Mouse (Mus musculus): ENCODE data around the gene Mau2. TPM values are rescaled to one million over a fixed set of nuclear protein-coding genes. Genes with fewer than 3 reads are reported as not detected.

Gene Mau2
- total and polyA plus RNA-seq, 2 experiments = 18.0 to 40.5 TPM

DNA sequence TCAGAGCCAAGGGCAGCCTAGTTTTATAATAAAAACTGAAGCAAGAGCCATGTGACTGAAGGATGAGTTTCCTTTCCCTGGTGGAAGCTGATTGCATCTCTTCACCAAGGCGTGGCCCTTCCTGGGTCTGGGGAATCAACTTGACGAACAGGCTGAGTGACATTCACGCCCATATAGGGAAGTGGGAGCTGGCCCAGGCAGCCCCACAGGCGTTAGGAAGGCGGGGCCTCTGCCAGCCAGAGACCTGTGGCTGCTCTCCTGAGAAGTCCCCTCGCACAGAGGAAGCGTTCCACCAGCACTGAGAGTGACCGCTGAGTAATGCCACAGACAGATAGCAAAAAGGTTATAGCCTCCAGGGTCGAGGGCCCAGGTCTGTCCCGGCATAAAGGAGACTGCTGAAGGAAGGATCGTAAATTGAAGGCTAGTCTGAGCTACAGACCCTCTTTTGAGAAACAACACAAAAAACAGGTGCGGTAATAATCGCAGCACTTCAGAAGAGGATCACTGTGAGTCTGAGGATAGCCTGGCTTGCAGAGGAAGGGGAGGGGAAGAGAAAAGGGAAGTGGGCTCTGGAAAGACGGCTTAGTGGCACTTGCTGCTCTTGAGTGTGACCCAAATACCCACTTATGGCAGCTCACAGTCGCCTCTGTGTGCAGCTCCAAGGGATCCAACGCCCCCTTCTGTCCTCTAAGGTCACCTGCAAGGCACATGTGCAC lies 41.2 kb downstream of the Mau2 start:
- no peaks in the 10 kb centered on the region for H3K27me3 ChIP-seq (ENCODE audit: control insufficient read depth, insufficient read depth, low read length)
- H3K36me3 ChIP-seq (ENCODE audit: control insufficient read depth, insufficient read depth, low read length) = no peaks in the 10 kb centered on the region
- H3K27ac ChIP-seq (replicated peaks; ENCODE audit: insufficient read depth, low read depth, low read length) = peak overlapping the region; percentile 36
- 25% methylated on average over 16 of the region's 16 CpGs for WGBS
- H3K79me2 ChIP-seq (ENCODE audit: control insufficient read depth, insufficient read depth, low read length) = no peaks in the 10 kb centered on the region
- peak; percentile 61 for DNase-seq (ENCODE audit: extremely low read depth, low read depth, low spot score)
- TF ChIP-seq POLR2A (IDR thresholded peaks at IDR 0.05; ENCODE audit: extremely low read depth, insufficient read depth, low read length) (no peak), CTCF (IDR thresholded peaks at IDR 0.05; ENCODE audit: low read depth, low read length) (peak; percentile 85)
- H3K4me3 ChIP-seq (ENCODE audit: insufficient read depth, low read depth, low read length) = no peak overlapping the region
- H3K9ac ChIP-seq (ENCODE audit: low read depth, low read length) = peak overlapping the region; percentile 26; the same call in 1 of the 2 replicates
- peaks cover 4% of the 10 kb centered on the region for H3K4me1 ChIP-seq (ENCODE audit: control insufficient read depth, insufficient read depth, low read length)

DNA sequence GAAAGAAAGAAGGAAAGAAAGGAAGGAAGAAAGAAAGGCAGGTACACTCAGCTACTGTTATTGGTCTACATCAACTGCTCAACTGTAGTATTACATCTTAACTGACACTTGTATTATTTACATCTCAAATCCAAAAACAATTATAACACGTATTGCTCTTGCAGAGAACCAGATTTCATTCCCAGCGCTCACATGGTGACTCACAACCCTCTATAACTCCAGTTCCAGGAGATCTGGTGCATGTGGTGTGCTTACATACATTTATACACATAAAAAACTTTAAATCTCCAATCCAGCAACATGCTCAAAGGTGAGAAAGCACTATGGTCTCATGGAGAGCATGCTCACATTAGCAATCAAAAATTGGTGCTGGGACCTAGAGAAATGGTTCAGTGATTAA lies 42.3 kb downstream of the Mau2 start:
- peaks cover 6% of the 10 kb centered on the region; the same call in 1 of the 2 replicates for H3K79me2 ChIP-seq (ENCODE audit: control insufficient read depth, insufficient read depth, low read length)
- H3K9ac ChIP-seq (ENCODE audit: low read depth, low read length) = no peak overlapping the region
- TF ChIP-seq CTCF (IDR thresholded peaks at IDR 0.05; ENCODE audit: low read depth, low read length) (no peak), POLR2A (IDR thresholded peaks at IDR 0.05; ENCODE audit: extremely low read depth, insufficient read depth, low read length) (no peak)
- no peak for DNase-seq (ENCODE audit: extremely low read depth, low read depth, low spot score)
- H3K27ac ChIP-seq (replicated peaks; ENCODE audit: insufficient read depth, low read depth, low read length) = no peak overlapping the region
- no peak overlapping the region for H3K4me3 ChIP-seq (ENCODE audit: insufficient read depth, low read depth, low read length)
- peaks cover 4% of the 10 kb centered on the region for H3K4me1 ChIP-seq (ENCODE audit: control insufficient read depth, insufficient read depth, low read length)
- WGBS = 92% methylated on average over 2 of the region's 2 CpGs
- H3K27me3 ChIP-seq (ENCODE audit: control insufficient read depth, insufficient read depth, low read length) = no peaks in the 10 kb centered on the region
- H3K36me3 ChIP-seq (ENCODE audit: control insufficient read depth, insufficient read depth, low read length) = no peaks in the 10 kb centered on the region

- no peaks in the 10 kb centered on the region for H3K36me3 ChIP-seq (ENCODE audit: control insufficient read depth, insufficient read depth, low read length)
- no peak for TF ChIP-seq POLR2A (IDR thresholded peaks at IDR 0.05; ENCODE audit: extremely low read depth, insufficient read depth, low read length)
- TF ChIP-seq CTCF (IDR thresholded peaks at IDR 0.05; ENCODE audit: low read depth, low read length) = no peak
- H3K9ac ChIP-seq (ENCODE audit: low read depth, low read length) = no peak overlapping the region
- H3K4me1 ChIP-seq (ENCODE audit: control insufficient read depth, insufficient read depth, low read length) = peaks cover 8% of the 10 kb centered on the region
- no peak for DNase-seq (ENCODE audit: extremely low read depth, low read depth, low spot score)
- 93% methylated on average over 4 of the region's 4 CpGs for WGBS
- H3K4me3 ChIP-seq (ENCODE audit: insufficient read depth, low read depth, low read length) = no peak overlapping the region
- H3K27ac ChIP-seq (replicated peaks; ENCODE audit: insufficient read depth, low read depth, low read length) = no peak overlapping the region
- peaks cover 10% of the 10 kb centered on the region; the same call in 1 of the 2 replicates for H3K79me2 ChIP-seq (ENCODE audit: control insufficient read depth, insufficient read depth, low read length)
- H3K27me3 ChIP-seq (ENCODE audit: control insufficient read depth, insufficient read depth, low read length) = no peaks in the 10 kb centered on the region
Measured at GRCm38 (mm10) chr8:69999236-69999635, 43.3 kb downstream of the Mau2 start.

DNA sequence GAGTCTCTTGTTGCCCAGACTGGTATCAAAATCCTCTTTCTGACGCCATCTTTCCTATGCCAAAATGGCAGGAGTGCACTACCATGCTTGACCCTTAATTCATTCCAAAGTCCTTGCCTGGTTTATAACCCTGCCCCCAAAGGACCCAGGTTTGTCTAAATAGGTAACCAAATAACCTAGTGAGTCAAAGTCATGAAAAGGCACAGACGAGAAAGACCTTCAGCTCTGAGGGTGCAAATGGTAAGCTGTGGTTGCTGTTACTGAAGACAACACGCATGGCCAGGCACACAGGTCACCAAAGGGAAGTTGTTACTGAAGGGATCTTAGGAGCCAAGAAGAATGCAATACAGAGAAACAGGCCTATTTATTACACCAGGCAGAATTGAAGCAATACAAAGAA lies 43.8 kb downstream of the Mau2 start:
- Histone ChIP-seq H3K4me1 (ENCODE audit: control insufficient read depth, insufficient read depth, low read length) (peaks cover 9% of the 10 kb centered on the region), H3K9ac (ENCODE audit: low read depth, low read length) (no peak overlapping the region), H3K27ac (replicated peaks; ENCODE audit: insufficient read depth, low read depth, low read length) (no peak overlapping the region), H3K36me3 (ENCODE audit: control insufficient read depth, insufficient read depth, low read length) (no peaks in the 10 kb centered on the region), H3K79me2 (ENCODE audit: control insufficient read depth, insufficient read depth, low read length) (peaks cover 11% of the 10 kb centered on the region; the same call in 1 of the 2 replicates), H3K4me3 (ENCODE audit: insufficient read depth, low read depth, low read length) (no peak overlapping the region), H3K27me3 (ENCODE audit: control insufficient read depth, insufficient read depth, low read length) (no peaks in the 10 kb centered on the region)
- 56% methylated on average over 3 of the region's 3 CpGs for WGBS
- peak; percentile 50 for DNase-seq (ENCODE audit: extremely low read depth, low read depth, low spot score)
- TF ChIP-seq CTCF (IDR thresholded peaks at IDR 0.05; ENCODE audit: low read depth, low read length) = no peak
- TF ChIP-seq POLR2A (IDR thresholded peaks at IDR 0.05; ENCODE audit: extremely low read depth, insufficient read depth, low read length) = no peak

DNA sequence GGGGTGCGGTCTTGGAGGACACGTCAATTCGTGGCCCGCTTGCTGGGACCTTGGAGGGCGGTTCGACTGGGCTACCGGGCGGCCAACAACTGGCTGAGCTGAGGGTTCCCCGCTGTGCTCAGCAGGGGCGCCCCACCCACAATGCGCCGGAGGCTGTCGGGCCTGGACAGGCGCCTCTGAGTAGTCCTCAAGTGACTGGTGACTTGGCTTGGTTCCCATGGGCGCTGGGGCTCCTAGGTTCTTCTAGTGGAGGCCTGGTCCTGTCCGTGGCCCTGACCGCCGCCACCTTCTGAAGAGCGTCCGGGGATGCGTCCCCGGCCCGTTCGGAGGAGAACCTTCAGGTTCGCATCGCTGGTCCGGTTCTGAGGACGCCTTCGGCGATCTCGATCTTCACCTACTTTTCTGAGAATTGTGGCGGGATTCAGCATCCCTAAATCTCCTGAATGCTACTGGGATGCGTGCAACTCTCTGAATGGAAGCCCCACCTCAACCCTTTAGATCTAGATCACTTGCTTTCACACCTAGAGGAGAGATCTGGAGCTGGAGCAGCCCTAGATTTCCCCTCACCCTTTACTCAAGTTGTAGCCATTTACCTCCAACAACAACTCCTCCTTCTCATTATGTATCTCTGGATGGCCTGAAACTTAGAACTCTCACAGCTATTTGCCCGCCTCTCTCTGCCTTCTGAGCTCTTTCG lies 45.8 kb downstream of the Mau2 start:
- peak; percentile 24 for DNase-seq (ENCODE audit: extremely low read depth, low read depth, low spot score)
- Histone ChIP-seq H3K4me3 (ENCODE audit: insufficient read depth, low read depth, low read length) (peak overlapping the region; percentile 59), H3K79me2 (ENCODE audit: control insufficient read depth, insufficient read depth, low read length) (peaks cover 14% of the 10 kb centered on the region; the same call in 1 of the 2 replicates), H3K27ac (replicated peaks; ENCODE audit: insufficient read depth, low read depth, low read length) (peak overlapping the region; percentile 55), H3K4me1 (ENCODE audit: control insufficient read depth, insufficient read depth, low read length) (peaks cover 9% of the 10 kb centered on the region), H3K27me3 (ENCODE audit: control insufficient read depth, insufficient read depth, low read length) (no peaks in the 10 kb centered on the region), H3K36me3 (ENCODE audit: control insufficient read depth, insufficient read depth, low read length) (no peaks in the 10 kb centered on the region), H3K9ac (ENCODE audit: low read depth, low read length) (peak overlapping the region; percentile 67)
- 0 out of 2 replicates have a peak, but pooled peaks have one; percentile 14 for TF ChIP-seq CTCF (IDR thresholded peaks at IDR 0.05; ENCODE audit: low read depth, low read length)
- peak; percentile 73; the same call in 1 of the 2 replicates for TF ChIP-seq POLR2A (IDR thresholded peaks at IDR 0.05; ENCODE audit: extremely low read depth, insufficient read depth, low read length)
- 2% methylated on average over 35 of the region's 35 CpGs for WGBS

Measured in liver, adult 2 months (tissue).